Mouse (Mus musculus): Measurements from ENCODE around the gene Kmo. TPM values are rescaled to one million over a fixed set of nuclear protein-coding genes. Genes with fewer than 3 reads are reported as not detected.

Gene Kmo
- polyA plus RNA-seq, 1 experiment from 2014 or later, result 0.34 TPM

DNA sequence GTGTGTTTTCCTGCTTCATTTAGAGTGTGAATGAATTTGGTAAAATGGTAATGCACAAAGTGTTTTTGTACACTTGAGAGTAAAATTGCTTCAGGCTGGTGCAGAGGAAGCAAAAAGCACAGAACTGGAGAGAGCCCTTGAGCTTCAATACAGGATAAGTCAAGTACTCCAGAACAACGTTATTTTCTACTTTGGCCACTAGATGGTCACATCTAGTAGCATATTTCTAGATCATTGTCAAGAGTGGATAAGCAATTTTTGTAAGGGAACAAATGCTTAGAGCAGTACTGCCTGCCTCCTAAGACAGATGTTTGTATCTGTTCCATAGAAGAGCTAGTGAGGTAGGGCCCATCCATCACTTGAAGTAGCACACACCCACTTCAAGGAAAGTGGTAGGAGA is 51.4 kb downstream of the Kmo start:
- no peak overlapping the region for H3K9ac ChIP-seq (ENCODE audit: low read depth, low read length)
- WGBS, result 40% methylated on average over 1 of the region's 1 CpGs
- DNase-seq (ENCODE audit: low spot score) (no peak), ATAC-seq (ENCODE audit: low FRiP score) (no peak)
- no peaks in the 10 kb centered on the region for H3K27me3 ChIP-seq (ENCODE audit: control insufficient read depth, insufficient read depth, low read length)
- no peaks in the 10 kb centered on the region for H3K9me3 ChIP-seq (ENCODE audit: control insufficient read depth, low read length)
- H3K4me2 ChIP-seq (replicated peaks; ENCODE audit: low read depth, low read length), result no peak overlapping the region
- no peaks in the 10 kb centered on the region for H3K36me3 ChIP-seq (ENCODE audit: control insufficient read depth, insufficient read depth, low read length)
- no peaks in the 10 kb centered on the region for H3K4me1 ChIP-seq (replicated peaks; ENCODE audit: control insufficient read depth, insufficient read depth, low read length)
- no peak overlapping the region for H3K4me3 ChIP-seq (ENCODE audit: low read depth, low read length)
- no peak overlapping the region for H3K27ac ChIP-seq (ENCODE audit: low read depth, low read length)

DNA sequence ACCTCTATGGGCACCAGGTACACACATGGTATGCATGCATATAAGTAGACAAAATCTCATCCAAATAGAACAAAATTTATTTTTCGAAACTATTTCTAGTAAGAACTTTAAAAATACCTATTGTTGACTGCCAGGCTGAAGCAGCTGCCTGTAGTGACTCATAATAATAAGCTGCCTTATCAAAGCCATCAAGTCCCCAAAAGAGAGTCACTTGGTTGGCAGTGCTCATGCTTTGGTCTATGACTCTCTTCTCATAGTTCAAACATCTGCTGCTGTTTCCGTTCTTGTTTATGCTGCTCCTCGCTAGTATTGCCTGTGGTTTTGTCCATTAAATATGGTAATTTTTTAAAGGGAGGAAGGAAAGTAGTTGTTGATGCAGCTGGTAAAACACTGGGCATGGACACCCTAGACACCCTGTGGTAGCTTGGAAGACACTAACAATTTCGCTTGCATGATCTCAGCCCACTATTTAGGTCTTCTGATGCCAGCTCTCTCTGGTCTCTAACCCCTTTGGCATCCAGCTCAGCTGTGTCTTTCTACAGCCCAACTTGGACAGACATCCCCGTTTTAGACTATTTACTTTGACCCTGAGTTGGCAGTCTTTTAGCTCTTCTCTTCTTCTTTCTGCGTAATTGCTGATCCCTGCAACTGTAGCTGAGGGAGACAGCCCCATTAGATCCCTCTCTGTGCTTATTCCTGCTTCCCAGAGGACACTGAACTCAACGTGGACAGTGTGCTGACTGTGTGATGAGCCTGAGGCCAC is 53.6 kb downstream of the Kmo start:
- Histone ChIP-seq H3K4me1 (replicated peaks; ENCODE audit: control insufficient read depth, insufficient read depth, low read length) (no peaks in the 10 kb centered on the region), H3K27ac (ENCODE audit: low read depth, low read length) (no peak overlapping the region), H3K36me3 (ENCODE audit: control insufficient read depth, insufficient read depth, low read length) (no peaks in the 10 kb centered on the region), H3K9me3 (ENCODE audit: control insufficient read depth, low read length) (no peaks in the 10 kb centered on the region), H3K27me3 (ENCODE audit: control insufficient read depth, insufficient read depth, low read length) (no peaks in the 10 kb centered on the region), H3K9ac (ENCODE audit: low read depth, low read length) (no peak overlapping the region), H3K4me2 (replicated peaks; ENCODE audit: low read depth, low read length) (no peak overlapping the region), H3K4me3 (ENCODE audit: low read depth, low read length) (no peak overlapping the region)
- DNase-seq (ENCODE audit: low spot score), result no peak
- no peak for ATAC-seq (ENCODE audit: low FRiP score)
- 88% methylated on average over 7 of the region's 7 CpGs for WGBS

- 88% methylated on average over 6 of the region's 6 CpGs for WGBS
- no peak for ATAC-seq (ENCODE audit: low FRiP score)
- no peaks in the 10 kb centered on the region for H3K27me3 ChIP-seq (ENCODE audit: control insufficient read depth, insufficient read depth, low read length)
Observed at GRCm38 (mm10) chr1:175675116-175675515, 54.9 kb downstream of the Kmo start.

GRCm38 (mm10) chr1:175677459-175677858 is 57.3 kb downstream of the Kmo start:
- Histone ChIP-seq H3K4me3 (ENCODE audit: low read depth, low read length) (no peak overlapping the region), H3K4me1 (replicated peaks; ENCODE audit: control insufficient read depth, insufficient read depth, low read length) (no peaks in the 10 kb centered on the region), H3K27ac (ENCODE audit: low read depth, low read length) (no peak overlapping the region), H3K27me3 (ENCODE audit: control insufficient read depth, insufficient read depth, low read length) (no peaks in the 10 kb centered on the region), H3K9ac (ENCODE audit: low read depth, low read length) (no peak overlapping the region), H3K36me3 (ENCODE audit: control insufficient read depth, insufficient read depth, low read length) (no peaks in the 10 kb centered on the region), H3K9me3 (ENCODE audit: control insufficient read depth, low read length) (no peaks in the 10 kb centered on the region), H3K4me2 (replicated peaks; ENCODE audit: low read depth, low read length) (no peak overlapping the region)
- WGBS, result 88% methylated on average over 6 of the region's 6 CpGs
- ATAC-seq (ENCODE audit: low FRiP score), result no peak
- DNase-seq (ENCODE audit: low spot score), result no peak

More at GRCm38 (mm10) chr1:175675116-175675515, 54.9 kb downstream of the Kmo start:
- H3K4me2 ChIP-seq (replicated peaks; ENCODE audit: low read depth, low read length), result no peak overlapping the region
- H3K9me3 ChIP-seq (ENCODE audit: control insufficient read depth, low read length), result no peaks in the 10 kb centered on the region
- no peak overlapping the region for H3K4me3 ChIP-seq (ENCODE audit: low read depth, low read length)
- H3K27ac ChIP-seq (ENCODE audit: low read depth, low read length), result no peak overlapping the region
- DNase-seq (ENCODE audit: low spot score), result no peak
- no peaks in the 10 kb centered on the region for H3K36me3 ChIP-seq (ENCODE audit: control insufficient read depth, insufficient read depth, low read length)
- no peak overlapping the region for H3K9ac ChIP-seq (ENCODE audit: low read depth, low read length)
- no peaks in the 10 kb centered on the region for H3K4me1 ChIP-seq (replicated peaks; ENCODE audit: control insufficient read depth, insufficient read depth, low read length)

GRCm38 (mm10) chr1:175680995-175681394 is 60.8 kb downstream of the Kmo start:
- Histone ChIP-seq H3K9me3 (ENCODE audit: control insufficient read depth, low read length) (no peaks in the 10 kb centered on the region), H3K27me3 (ENCODE audit: control insufficient read depth, insufficient read depth, low read length) (no peaks in the 10 kb centered on the region), H3K36me3 (ENCODE audit: control insufficient read depth, insufficient read depth, low read length) (no peaks in the 10 kb centered on the region), H3K9ac (ENCODE audit: low read depth, low read length) (no peak overlapping the region), H3K27ac (ENCODE audit: low read depth, low read length) (no peak overlapping the region), H3K4me2 (replicated peaks; ENCODE audit: low read depth, low read length) (no peak overlapping the region), H3K4me1 (replicated peaks; ENCODE audit: control insufficient read depth, insufficient read depth, low read length) (no peaks in the 10 kb centered on the region), H3K4me3 (ENCODE audit: low read depth, low read length) (no peak overlapping the region)
- 82% methylated on average over 6 of the region's 6 CpGs for WGBS
- no peak for ATAC-seq (ENCODE audit: low FRiP score)
- no peak for DNase-seq (ENCODE audit: low spot score)

GRCm38 (mm10) chr1:175691686-175692245 is 71.6 kb downstream of the Kmo start:
- H3K27ac ChIP-seq (ENCODE audit: low read depth, low read length), result peak overlapping the region; percentile 82
- DNase-seq (ENCODE audit: low spot score), result no peak
- H3K27me3 ChIP-seq (ENCODE audit: control insufficient read depth, insufficient read depth, low read length), result no peaks in the 10 kb centered on the region
- H3K9ac ChIP-seq (ENCODE audit: low read depth, low read length), result peak overlapping the region; percentile 92
- no peaks in the 10 kb centered on the region; the same call in 1 of the 2 replicates for H3K36me3 ChIP-seq (ENCODE audit: control insufficient read depth, insufficient read depth, low read length)
- no peak for ATAC-seq (ENCODE audit: low FRiP score)
- peak overlapping the region; percentile 83 for H3K4me3 ChIP-seq (ENCODE audit: low read depth, low read length)
- H3K4me2 ChIP-seq (replicated peaks; ENCODE audit: low read depth, low read length), result peak overlapping the region; percentile 75
- H3K4me1 ChIP-seq (replicated peaks; ENCODE audit: control insufficient read depth, insufficient read depth, low read length), result 0 out of 2 replicates have a peak, but pooled peaks cover 3% of the 10 kb centered on the region
- WGBS, result 2% methylated on average over 22 of the region's 22 CpGs
- no peaks in the 10 kb centered on the region for H3K9me3 ChIP-seq (ENCODE audit: control insufficient read depth, low read length)

DNA sequence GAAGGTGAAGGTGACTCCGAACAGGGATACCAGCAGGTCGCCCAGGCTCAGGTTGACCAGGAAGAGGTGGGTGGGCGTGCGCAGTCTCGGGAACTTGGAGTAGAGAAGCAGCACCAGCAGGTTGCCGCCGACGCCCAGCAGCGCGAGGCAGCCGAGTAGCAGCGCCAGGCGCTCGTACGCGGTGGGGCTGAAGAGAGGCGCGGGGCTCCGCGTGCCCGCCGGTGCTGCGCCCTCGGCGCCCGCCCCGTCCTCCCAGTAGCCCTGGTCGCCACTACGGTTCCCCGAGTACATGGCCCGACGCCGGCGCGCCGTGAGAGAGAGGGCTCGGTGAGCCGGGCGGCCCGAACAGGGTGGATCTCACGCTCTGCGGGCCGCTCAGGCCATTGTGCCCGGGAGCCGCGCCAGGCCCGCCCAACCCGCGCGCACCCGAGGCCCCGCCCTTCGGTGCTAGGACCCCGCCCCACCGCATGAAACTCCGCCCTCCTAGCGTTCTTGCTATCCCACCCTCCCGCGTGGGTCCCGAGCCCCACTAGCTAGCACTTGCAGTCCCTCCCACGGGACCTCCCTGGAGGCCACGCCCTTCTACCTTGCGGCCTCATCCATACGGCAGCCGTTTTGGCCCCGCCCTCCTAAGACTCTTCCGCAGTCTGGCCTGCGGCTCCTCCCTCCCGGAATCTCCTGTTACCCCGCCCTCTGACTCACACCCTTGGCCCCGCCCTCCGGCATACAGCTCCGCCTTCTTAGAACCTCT is 72.2 kb downstream of the Kmo start, which contains the start of the genes Opn3 and Chml:
Gene Opn3 (minus strand): TSS at position 531 of the 751 bp plus-strand sequence.
Gene Chml (minus strand): TSS at position 656 of the 751 bp plus-strand sequence.
- Histone ChIP-seq H3K9me3 (ENCODE audit: control insufficient read depth, low read length) (no peaks in the 10 kb centered on the region), H3K9ac (ENCODE audit: low read depth, low read length) (peak within 1 kb of the TSS; percentile 92), H3K4me2 (replicated peaks; ENCODE audit: low read depth, low read length) (peak within 1 kb of the TSS; percentile 75), H3K4me1 (replicated peaks; ENCODE audit: control insufficient read depth, insufficient read depth, low read length) (0 out of 2 replicates have a peak, but pooled peaks cover 3% of the 10 kb centered on the region), H3K4me3 (ENCODE audit: low read depth, low read length) (peak within 1 kb of the TSS; percentile 83), H3K27me3 (ENCODE audit: control insufficient read depth, insufficient read depth, low read length) (no peaks in the 10 kb centered on the region), H3K27ac (ENCODE audit: low read depth, low read length) (peak within 1 kb of the TSS; percentile 82), H3K36me3 (ENCODE audit: control insufficient read depth, insufficient read depth, low read length) (no peaks in the 10 kb centered on the region; the same call in 1 of the 2 replicates)
- DNase-seq (ENCODE audit: low spot score) (peak; percentile 99), ATAC-seq (ENCODE audit: low FRiP score) (peak; percentile 97)
- WGBS, result under 1% methylated on average over 65 of the region's 73 CpGs

DNA sequence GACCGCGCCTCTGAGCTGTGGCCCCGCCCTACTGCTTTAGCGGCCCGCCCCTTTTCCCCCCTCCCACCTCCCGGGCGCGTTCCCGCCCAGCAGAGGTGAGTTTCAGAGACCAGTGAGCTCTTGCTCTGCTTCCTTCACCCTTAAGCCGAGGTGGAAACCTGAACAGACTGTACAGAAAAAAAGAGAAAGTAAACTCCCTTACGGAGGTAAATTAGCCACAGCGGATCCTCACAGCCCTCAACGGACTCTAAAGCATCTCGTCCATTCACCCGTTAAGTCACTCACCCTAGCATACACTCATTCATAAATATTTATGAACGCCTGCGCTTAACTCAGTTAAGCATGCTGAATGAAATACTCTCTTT is 72.8 kb downstream of the Kmo start:
- H3K9me3 ChIP-seq (ENCODE audit: control insufficient read depth, low read length), result no peaks in the 10 kb centered on the region
- ATAC-seq (ENCODE audit: low FRiP score), result peak; percentile 73; the same call in 1 of the 2 replicates
- no peak for DNase-seq (ENCODE audit: low spot score)
- 0 out of 2 replicates have a peak, but pooled peaks cover 3% of the 10 kb centered on the region for H3K4me1 ChIP-seq (replicated peaks; ENCODE audit: control insufficient read depth, insufficient read depth, low read length)
- no peak overlapping the region for H3K27ac ChIP-seq (ENCODE audit: low read depth, low read length)
- peak overlapping the region; percentile 83 for H3K4me3 ChIP-seq (ENCODE audit: low read depth, low read length)
- WGBS, result 2% methylated on average over 17 of the region's 17 CpGs
- peak overlapping the region; percentile 75 for H3K4me2 ChIP-seq (replicated peaks; ENCODE audit: low read depth, low read length)
- no peak overlapping the region for H3K9ac ChIP-seq (ENCODE audit: low read depth, low read length)
- H3K36me3 ChIP-seq (ENCODE audit: control insufficient read depth, insufficient read depth, low read length), result no peaks in the 10 kb centered on the region; the same call in 1 of the 2 replicates
- H3K27me3 ChIP-seq (ENCODE audit: control insufficient read depth, insufficient read depth, low read length), result no peaks in the 10 kb centered on the region
